Mouse (Mus musculus) cortical plate, adult 2 months (tissue): ENCODE results near the gene Gm42791. TPM values are rescaled to one million over a fixed set of nuclear protein-coding genes. Genes with fewer than 3 reads are reported as not detected.

Source experiments
- H3K27ac ChIP-seq: fragments of 200-500 bp; 2 replicates; pipeline ENCODE4 v1.5.1; 2012; ENCODE audit warnings: low read length, control low read depth, inconsistent platforms; ENCODE audit not compliant: insufficient read depth
- H3K4me1 ChIP-seq: fragments of 200-500 bp; 2 replicates; pipeline ENCODE4 v1.6.1; 2011; ENCODE audit warnings: low read length; ENCODE audit not compliant: control insufficient read depth, insufficient read depth
- H3K4me3 ChIP-seq: fragments of 200-500 bp; 2 replicates; pipeline ENCODE4 v1.5.1; 2011; ENCODE audit warnings: mild to moderate bottlenecking, low read length, control low read depth; ENCODE audit not compliant: insufficient read depth
- CTCF ChIP-seq: fragments of 200-500 bp; IDR thresholded peaks from 2 replicates; pipeline ENCODE4 v1.5.1; 2011; ENCODE audit warnings: mild to moderate bottlenecking, control low read depth, low read length; ENCODE audit not compliant: insufficient read depth; ENCODE audit errors: extremely low read depth
- POLR2A ChIP-seq: fragments of 200-500 bp; IDR thresholded peaks from 2 replicates; pipeline ENCODE4 v1.6.1; 2011; ENCODE audit warnings: mild to moderate bottlenecking, low read length, control low read depth; ENCODE audit not compliant: insufficient read depth; ENCODE audit errors: extremely low read depth
- polyA plus RNA-seq: library from polyadenylated mRNA; depleted of rRNA; stranded (reverse); fragments of >200 nt; gene quantifications from 2 replicates; pipeline ENCODE4 v1.2.3, GENCODE M21; 2012

The Gm42791 gene
- polyA plus RNA-seq, 1 experiment: not detected

DNA sequence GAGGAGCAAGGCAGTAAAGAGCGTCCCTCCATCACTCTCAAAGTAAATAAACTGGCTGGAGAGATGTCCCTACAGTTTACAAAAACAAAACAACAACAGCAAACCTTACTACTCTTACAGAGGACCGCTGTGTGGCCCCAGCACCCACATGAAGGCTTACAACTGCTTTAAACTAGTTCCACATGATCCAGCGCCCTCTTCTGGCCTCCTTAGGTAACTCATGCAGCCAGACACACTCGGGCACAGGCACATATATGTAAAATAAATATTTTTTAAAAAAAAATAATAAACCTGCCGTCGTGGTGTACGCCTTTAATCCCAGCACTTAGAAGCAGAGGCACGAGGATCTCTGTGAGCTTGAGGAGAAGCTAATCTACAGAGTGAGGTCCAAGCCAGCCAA is 32.4 kb upstream of the Gm42791 start:
- no peak for TF ChIP-seq CTCF
- Histone ChIP-seq H3K4me1 (no peaks in the 10 kb centered on the region), H3K27ac (no peak overlapping the region), H3K4me3 (no peak overlapping the region)

DNA sequence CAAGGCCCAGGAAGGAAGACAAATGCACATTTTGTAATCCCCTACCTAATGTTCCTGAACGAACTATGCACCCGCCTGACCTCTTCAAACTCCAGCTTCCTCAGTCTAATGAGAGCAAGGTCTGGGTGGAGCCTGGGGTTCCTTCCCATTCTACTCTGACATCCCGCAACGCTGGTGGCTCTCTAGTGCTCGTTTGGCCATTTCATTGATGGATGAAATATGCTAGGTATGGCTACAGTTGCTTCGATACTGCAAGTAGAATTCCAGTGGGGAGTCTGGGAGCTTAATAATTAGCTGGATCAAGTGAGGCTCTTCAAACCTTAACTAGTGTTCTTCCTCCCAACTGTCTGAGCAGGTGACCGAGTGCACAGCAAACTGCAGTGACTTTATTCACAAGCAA is 26.2 kb upstream of the Gm42791 start:
- Histone ChIP-seq H3K27ac (no peak overlapping the region), H3K4me1 (0 out of 2 replicates have a peak, but pooled peaks cover 1% of the 10 kb centered on the region), H3K4me3 (no peak overlapping the region)
- TF ChIP-seq POLR2A (no peak), CTCF (no peak)

DNA sequence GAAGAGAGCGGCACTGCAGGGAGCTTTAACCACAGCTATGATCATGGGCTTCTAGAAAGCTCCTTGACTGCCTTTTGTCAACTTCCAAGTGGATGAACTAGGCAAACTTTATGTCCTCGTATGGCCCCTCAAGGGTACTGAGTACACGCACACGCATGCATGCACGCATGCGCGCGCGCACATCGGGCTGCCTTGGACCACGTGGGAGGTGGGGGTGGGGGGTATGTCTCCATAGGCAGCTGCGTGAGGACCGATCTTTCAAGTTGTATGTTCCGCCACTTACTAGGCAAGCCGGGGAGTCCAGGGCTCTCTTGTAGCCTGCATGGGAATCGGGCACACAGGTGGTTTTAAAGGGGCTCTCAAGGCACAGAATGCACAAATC is 25.7 kb upstream of the Gm42791 start:
- no peak for TF ChIP-seq POLR2A
- no peak for TF ChIP-seq CTCF
- peaks cover 1% of the 10 kb centered on the region; the same call in 1 of the 2 replicates for H3K4me1 ChIP-seq
- H3K4me3 ChIP-seq: no peak overlapping the region
- no peak overlapping the region for H3K27ac ChIP-seq

- TF ChIP-seq POLR2A (no peak), CTCF (no peak)
- Histone ChIP-seq H3K4me3 (no peak overlapping the region), H3K4me1 (peaks cover 1% of the 10 kb centered on the region; the same call in 1 of the 2 replicates), H3K27ac (no peak overlapping the region)
These were observed 25.2 kb upstream of the Gm42791 start for GRCm38 (mm10) chr5:149020059-149020680.

DNA sequence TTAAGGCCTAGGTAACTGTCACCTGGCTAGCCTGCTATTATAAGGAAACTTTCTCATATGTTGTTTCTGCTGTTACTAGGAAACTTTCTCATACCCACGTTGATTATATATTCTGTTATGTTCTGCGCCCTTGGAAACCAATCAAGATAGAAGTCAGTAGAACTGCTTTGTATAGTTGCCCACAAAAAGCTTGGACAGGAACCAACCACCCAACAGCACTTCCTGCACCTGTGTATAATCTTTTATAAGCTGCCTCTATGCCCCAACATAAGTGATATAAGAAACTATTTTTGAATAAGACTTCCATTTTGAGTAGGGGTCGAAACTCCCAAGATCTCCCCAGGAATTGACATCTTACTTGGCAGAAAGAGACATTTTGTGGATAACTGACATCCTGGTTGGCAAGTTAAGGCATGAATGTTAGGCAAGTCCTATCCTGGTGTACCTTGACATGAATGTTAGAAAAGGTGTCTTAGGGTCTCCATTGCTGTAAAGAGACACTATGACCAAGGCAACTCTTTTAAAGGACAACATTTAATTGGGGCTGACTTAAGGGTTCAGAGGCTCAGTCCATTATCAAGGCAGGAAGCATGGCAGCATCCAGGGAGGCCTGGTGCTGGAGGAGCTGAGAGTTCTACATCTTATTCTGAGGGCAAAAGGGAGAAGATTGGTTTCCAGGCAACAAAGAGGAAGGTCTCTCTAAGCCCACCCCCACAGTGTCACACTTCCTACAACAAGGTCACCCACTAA is 22.9 kb upstream of the Gm42791 start:
- Histone ChIP-seq H3K27ac (no peak overlapping the region), H3K4me1 (peaks cover 1% of the 10 kb centered on the region; the same call in 1 of the 2 replicates)
- no peak for TF ChIP-seq CTCF
- no peak for TF ChIP-seq POLR2A

GRCm38 (mm10) chr5:149017181-149017580 is 22.2 kb upstream of the Gm42791 start:
- TF ChIP-seq POLR2A: no peak
- TF ChIP-seq CTCF: no peak
- peaks cover 1% of the 10 kb centered on the region; the same call in 1 of the 2 replicates for H3K4me1 ChIP-seq
- H3K27ac ChIP-seq: no peak overlapping the region
- H3K4me3 ChIP-seq: no peak overlapping the region

More for the DNA sequence above, 22.9 kb upstream of the Gm42791 start:
- H3K4me3 ChIP-seq: no peak overlapping the region

GRCm38 (mm10) chr5:149016261-149016660 is 21.3 kb upstream of the Gm42791 start:
- TF ChIP-seq CTCF: no peak
- no peak for TF ChIP-seq POLR2A
- H3K27ac ChIP-seq: no peak overlapping the region
- no peak overlapping the region; the same call in 1 of the 2 replicates for H3K4me3 ChIP-seq
- peaks cover 1% of the 10 kb centered on the region; the same call in 1 of the 2 replicates for H3K4me1 ChIP-seq

GRCm38 (mm10) chr5:149015335-149016201 is 20.6 kb upstream of the Gm42791 start:
- Histone ChIP-seq H3K4me1 (peaks cover under 1% of the 10 kb centered on the region; the same call in 1 of the 2 replicates), H3K27ac (peak overlapping the region; percentile 39; the same call in 1 of the 2 replicates), H3K4me3 (peak overlapping the region; percentile 51)
- no peak for TF ChIP-seq CTCF
- TF ChIP-seq POLR2A: no peak

GRCm38 (mm10) chr5:149014600-149015268 is 19.8 kb upstream of the Gm42791 start:
- peak overlapping the region; percentile 51 for H3K4me3 ChIP-seq
- TF ChIP-seq POLR2A (0 out of 2 replicates have a peak, but pooled peaks have one; percentile 14), CTCF (no peak)
- H3K27ac ChIP-seq: peak overlapping the region; percentile 39; the same call in 1 of the 2 replicates
- H3K4me1 ChIP-seq: no peaks in the 10 kb centered on the region; the same call in 1 of the 2 replicates
